In genomic region chr1:78567834-78568507, GRCm38 (mm10) we compare ENCODE assay signal across 7 mouse cellular contexts. TPM values are rescaled to one million over a fixed set of nuclear protein-coding genes. Genes with fewer than 3 reads are reported as not detected.
DNase-seq lines count a peak whose midpoint lies in the region; ATAC-seq and TF ChIP-seq lines count a peak whose summit lies in the region.

No protein-coding gene starts in this region.

- TF ChIP-seq CTCF in lung, adult 2 months (IDR thresholded peaks at IDR 0.05; ENCODE audit: insufficient read depth, low read length), result no peak
- TF ChIP-seq CTCF in intestine, postnatal 0 days (IDR thresholded peaks at IDR 0.05; ENCODE audit: low read depth), result no peak

- WGBS in lung, adult 2 months, result 41% methylated on average over 8 of the region's 8 CpGs
- 24% methylated on average over 8 of the region's 8 CpGs for WGBS in limb, embryonic 15.5 days
- WGBS in forebrain, embryonic 11.5 days, result 19% methylated on average over 8 of the region's 8 CpGs
- WGBS in intestine, postnatal 0 days, result 50% methylated on average over 8 of the region's 8 CpGs

- intact Hi-C loops in gastrocnemius, postnatal 36 days (cut with DNase I), result no loop called here

- H3K4me2 ChIP-seq in limb, embryonic 15.5 days, result 0 out of 2 replicates have a peak overlapping the region, but pooled peaks have one; percentile 4
- no peak overlapping the region for H3K4me2 ChIP-seq in forebrain, embryonic 11.5 days (ENCODE audit: low read depth, low read length, severe bottlenecking)
- H3K4me2 ChIP-seq in intestine, postnatal 0 days (replicated peaks; ENCODE audit: low read depth), result no peak overlapping the region

- H3K27ac ChIP-seq in limb, embryonic 15.5 days, result peak overlapping the region; percentile 57; the same call in 1 of the 2 replicates
- H3K27ac ChIP-seq in forebrain, embryonic 11.5 days (ENCODE audit: low read depth, low read length), result no peak overlapping the region
- H3K27ac ChIP-seq in intestine, postnatal 0 days (ENCODE audit: low read depth, low read length), result no peak overlapping the region

- no peak for TF ChIP-seq POLR2A in lung, adult 2 months (IDR thresholded peaks at IDR 0.05; ENCODE audit: borderline replicate concordance, extremely low read depth, low read depth, low read length)

- no peaks in the 10 kb centered on the region for H3K9me3 ChIP-seq in limb, embryonic 15.5 days
- H3K9me3 ChIP-seq in forebrain, embryonic 11.5 days (ENCODE audit: control insufficient read depth, low read length), result no peaks in the 10 kb centered on the region; the same call in 1 of the 2 replicates
- H3K9me3 ChIP-seq in intestine, postnatal 0 days (ENCODE audit: control insufficient read depth), result no peaks in the 10 kb centered on the region

- H3K4me1 ChIP-seq in lung, adult 2 months (ENCODE audit: control insufficient read depth, insufficient read depth, low read length), result no peaks in the 10 kb centered on the region
- peaks cover 11% of the 10 kb centered on the region; the same call in 1 of the 2 replicates for H3K4me1 ChIP-seq in limb, embryonic 15.5 days
- no peaks in the 10 kb centered on the region for H3K4me1 ChIP-seq in forebrain, embryonic 11.5 days (replicated peaks; ENCODE audit: control insufficient read depth, insufficient read depth, low read length)
- no peaks in the 10 kb centered on the region for H3K4me1 ChIP-seq in intestine, postnatal 0 days (replicated peaks; ENCODE audit: control insufficient read depth, insufficient read depth, low read length)

- no peak for ATAC-seq in limb, embryonic 15.5 days (ENCODE audit: insufficient number of reproducible peaks, low FRiP score, low TSS enrichment, low read depth)
- no peak for ATAC-seq in forebrain, embryonic 11.5 days (replicated peaks; ENCODE audit: low FRiP score)
- ATAC-seq in intestine, postnatal 0 days, result no peak

- H3K9ac ChIP-seq in limb, embryonic 15.5 days, result no peak overlapping the region
- H3K9ac ChIP-seq in forebrain, embryonic 11.5 days (ENCODE audit: low read length), result no peak overlapping the region
- H3K9ac ChIP-seq in intestine, postnatal 0 days (ENCODE audit: low read depth, low read length), result no peak overlapping the region

- DNase-seq in lung, adult 2 months, result peak; percentile 7
- DNase-seq in lung, postnatal 10 days, result no peak
- peak; percentile 67 to 70 for DNase-seq in cerebellum, adult 18-20 months
- DNase-seq in gastrocnemius, postnatal 36 days, result peak; percentile 15 to 32
- no peak for DNase-seq in forebrain, embryonic 11.5 days (ENCODE audit: low spot score)

- H3K4me3 ChIP-seq in lung, adult 2 months (replicated peaks; ENCODE audit: extremely low read depth, low read depth, low read length), result no peak overlapping the region
- no peak overlapping the region for H3K4me3 ChIP-seq in limb, embryonic 15.5 days
- H3K4me3 ChIP-seq in forebrain, embryonic 11.5 days (ENCODE audit: low read depth, low read length), result no peak overlapping the region
- H3K4me3 ChIP-seq in intestine, postnatal 0 days (ENCODE audit: low read depth, low read length), result no peak overlapping the region

- H3K27me3 ChIP-seq in limb, embryonic 15.5 days, result no peaks in the 10 kb centered on the region
- H3K27me3 ChIP-seq in forebrain, embryonic 11.5 days (ENCODE audit: control insufficient read depth, insufficient read depth, low read length), result no peaks in the 10 kb centered on the region
- no peaks in the 10 kb centered on the region for H3K27me3 ChIP-seq in intestine, postnatal 0 days (replicated peaks; ENCODE audit: control insufficient read depth, insufficient read depth, low read length)

- H3K36me3 ChIP-seq in limb, embryonic 15.5 days, result no peaks in the 10 kb centered on the region
- H3K36me3 ChIP-seq in forebrain, embryonic 11.5 days (ENCODE audit: control insufficient read depth, insufficient read depth, low read length), result no peaks in the 10 kb centered on the region
- no peaks in the 10 kb centered on the region for H3K36me3 ChIP-seq in intestine, postnatal 0 days (ENCODE audit: control insufficient read depth, insufficient read depth)

RNA-seq across cellular contexts. Expression of gene BC035947, which starts 56.0 kb away (rescaled TPM):
- polyA plus RNA-seq in lung, adult 2 months (2012; rRNA removed), result 0.03 and 0.04 TPM in 2 replicates
- not detected for total RNA-seq in gastrocnemius, postnatal 36 days (2021)
- polyA plus RNA-seq in limb, embryonic 15.5 days (2015; fragmentation: Nextera tagmentation; extraction: Ambion mirVana), result 0.06 and 0.07 TPM in 2 replicates
- polyA plus RNA-seq in forebrain, embryonic 11.5 days (2014; fragmentation: Nextera tagmentation; extraction: Ambion mirVana), result 0.17 and 0.65 TPM in 2 replicates
- 3.6 and 5.6 TPM in 2 replicates for polyA plus RNA-seq in intestine, postnatal 0 days (2015; fragmentation: Nextera tagmentation; extraction: Ambion mirVana)

RNA-seq across cellular contexts. Expression of gene Mogat1, which starts 57.2 kb away (rescaled TPM):
- polyA plus RNA-seq in lung, adult 2 months (2012; rRNA removed), result 1.2 and 1.6 TPM in 2 replicates
- not detected for total RNA-seq in gastrocnemius, postnatal 36 days (2021)
- polyA plus RNA-seq in limb, embryonic 15.5 days (2015; fragmentation: Nextera tagmentation; extraction: Ambion mirVana), result 0.15 and 0.19 TPM in 2 replicates
- not detected in 2 replicates for polyA plus RNA-seq in forebrain, embryonic 11.5 days (2014; fragmentation: Nextera tagmentation; extraction: Ambion mirVana)
- 0.44 and 0.98 TPM in 2 replicates for polyA plus RNA-seq in intestine, postnatal 0 days (2015; fragmentation: Nextera tagmentation; extraction: Ambion mirVana)

Comparison
In these comparisons a context has a peak if more than half of its experiments do, and no peak if none do; other contexts are left out.
1. DNase-seq: peak in lung, adult 2 months (single experiment), cerebellum, adult 18-20 months (2 of 2) and gastrocnemius, postnatal 36 days (2 of 2); none in lung, postnatal 10 days (single experiment) and forebrain, embryonic 11.5 days (single experiment).